Mouse (Mus musculus): ENCODE measurements around the gene Polr2h.
A peak's percentile ranks its signal among the peaks of the same experiment; 100 is the strongest.

Polr2h gene

GRCm38 (mm10) chr16:20722736-20723135 is 5.3 kb downstream of the Polr2h start:
- DNase-seq (ENCODE audit: low spot score): no peak

GRCm38 (mm10) chr16:20723247-20723646 is 5.8 kb downstream of the Polr2h start:
- no peak for DNase-seq (ENCODE audit: low spot score)

GRCm38 (mm10) chr16:20724338-20724748 is 6.9 kb downstream of the Polr2h start:
- peak; percentile 71 for DNase-seq (ENCODE audit: low spot score)

DNA sequence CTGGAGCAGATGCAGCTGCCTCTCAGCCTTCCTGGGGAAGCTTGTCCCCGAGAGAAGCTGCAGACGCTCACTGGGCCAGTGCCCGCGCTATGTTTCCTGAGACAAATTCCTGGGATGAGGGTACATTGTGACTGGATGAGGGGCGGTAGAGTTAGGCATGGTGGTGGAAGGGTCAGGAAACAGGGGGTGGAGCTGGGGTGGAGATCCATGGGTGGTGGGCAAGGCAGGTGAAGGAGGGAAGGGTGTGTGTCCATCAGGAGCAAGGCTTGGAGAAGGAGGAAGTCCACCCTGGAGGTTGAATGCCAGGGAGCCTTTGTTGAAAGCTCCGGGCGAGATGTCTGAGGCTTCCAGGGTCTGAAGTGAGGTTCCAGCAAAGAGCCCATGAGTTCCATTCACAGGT is 7.9 kb downstream of the Polr2h start:
- DNase-seq (ENCODE audit: low spot score): no peak

GRCm38 (mm10) chr16:20725750-20726149 is 8.3 kb downstream of the Polr2h start:
- DNase-seq (ENCODE audit: low spot score): no peak

DNA sequence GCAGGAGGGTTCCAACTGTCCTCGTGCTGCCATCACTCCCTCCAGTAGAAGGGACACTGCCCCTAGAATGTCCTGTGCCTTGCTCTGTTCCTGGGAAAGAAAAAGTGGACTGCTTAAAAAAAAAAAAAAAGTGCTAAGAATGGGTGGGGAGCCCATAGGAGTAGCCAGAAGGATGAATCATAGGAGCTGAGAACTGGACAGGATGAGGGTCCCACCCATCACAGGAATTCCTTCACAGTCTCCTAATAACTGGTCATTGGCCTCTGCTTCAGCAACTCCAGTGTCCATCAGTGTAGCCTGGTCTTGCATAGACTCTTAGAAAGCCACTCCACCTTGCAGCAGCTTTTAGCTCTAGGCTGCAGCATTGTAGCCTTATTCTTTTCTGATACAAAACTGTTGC is 8.9 kb downstream of the Polr2h start:
- no peak for DNase-seq (ENCODE audit: low spot score)

- no peak for DNase-seq (ENCODE audit: low spot score)
These were observed 12.8 kb downstream of the Polr2h start for GRCm38 (mm10) chr16:20730293-20730711.

GRCm38 (mm10) chr16:20731688-20732087 is 14.2 kb downstream of the Polr2h start:
- DNase-seq (ENCODE audit: low spot score): peak; percentile 26

GRCm38 (mm10) chr16:20732251-20732924 is 14.9 kb downstream of the Polr2h start:
- DNase-seq (ENCODE audit: low spot score): peak; percentile 32

GRCm38 (mm10) chr16:20732925-20733730 is 15.7 kb downstream of the Polr2h start, which contains the start of gene Chrd:
Chrd (plus strand) TSS chr16:20733127.
- DNase-seq (ENCODE audit: low spot score): peak; percentile 60

DNA sequence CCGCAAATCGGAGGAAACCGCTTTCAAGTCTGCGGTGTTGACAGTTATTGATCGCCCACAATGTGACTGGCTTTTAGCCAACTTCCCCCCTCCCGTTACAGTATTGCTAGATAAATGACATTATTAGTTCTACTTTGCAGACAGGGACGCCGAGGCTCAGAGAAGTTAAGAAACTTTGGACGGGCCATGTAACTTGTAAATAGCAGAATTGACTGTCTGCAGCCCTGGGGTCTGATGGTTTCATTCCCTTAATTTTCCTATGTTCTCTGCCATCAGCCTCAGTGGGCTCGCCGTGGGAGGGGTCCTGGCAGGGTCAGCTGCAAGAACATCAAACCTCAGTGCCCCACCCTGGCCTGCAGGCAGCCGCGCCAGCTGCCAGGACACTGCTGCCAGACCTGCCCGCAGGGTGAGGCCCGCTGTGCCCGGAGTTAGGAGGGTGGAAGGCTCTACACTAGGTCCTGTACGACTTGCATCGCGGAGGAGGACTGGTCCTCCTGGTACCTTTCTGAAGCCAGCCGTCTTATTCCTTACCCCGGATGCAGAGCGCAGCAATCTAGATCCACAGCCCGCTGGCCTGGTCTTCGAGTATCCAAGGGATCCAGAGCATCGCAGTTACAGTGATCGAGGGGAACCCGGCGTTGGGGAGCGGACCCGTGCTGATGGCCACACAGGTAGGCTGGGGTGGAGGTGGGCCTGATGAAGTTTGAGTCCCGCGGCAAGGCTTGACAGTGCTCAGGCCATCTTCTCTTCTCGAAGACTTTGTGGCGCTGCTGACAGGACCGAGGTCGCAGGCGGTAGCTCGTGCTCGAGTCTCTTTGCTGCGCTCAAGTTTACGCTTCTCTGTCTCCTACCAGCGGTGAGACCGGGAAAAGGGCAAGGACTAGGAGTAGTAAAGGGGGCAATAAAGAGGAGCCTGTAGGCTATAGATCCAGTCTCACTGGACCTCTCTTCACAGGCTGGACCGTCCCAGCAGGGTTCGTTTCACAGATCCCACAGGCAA is 16.6 kb downstream of the Polr2h start, which contains the start of gene Thpo:
TSS of gene Thpo (minus strand) at position 781 of the 1,000 bp plus-strand sequence.
- DNase-seq (ENCODE audit: low spot score): no peak

DNA sequence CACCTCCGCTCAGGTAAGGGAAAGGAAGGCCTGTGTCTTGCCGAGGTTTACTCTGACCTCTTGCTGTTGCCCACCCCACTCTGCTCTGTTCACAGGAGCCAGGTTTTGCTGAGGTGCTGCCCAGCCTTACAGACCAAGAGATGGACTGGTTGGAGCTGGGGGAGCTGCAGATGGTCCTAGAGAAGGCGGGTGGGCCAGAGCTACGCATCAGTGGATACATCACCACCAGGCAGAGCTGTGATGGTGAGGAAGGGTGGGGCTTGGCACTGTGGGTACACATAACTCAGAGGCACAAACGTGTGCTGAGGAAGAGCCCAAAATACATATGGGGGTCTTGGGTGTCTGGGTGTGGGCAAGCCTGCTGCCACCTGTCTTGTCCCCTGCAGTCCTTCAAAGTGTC is 18.2 kb downstream of the Polr2h start:
- DNase-seq (ENCODE audit: low spot score): no peak

DNA sequence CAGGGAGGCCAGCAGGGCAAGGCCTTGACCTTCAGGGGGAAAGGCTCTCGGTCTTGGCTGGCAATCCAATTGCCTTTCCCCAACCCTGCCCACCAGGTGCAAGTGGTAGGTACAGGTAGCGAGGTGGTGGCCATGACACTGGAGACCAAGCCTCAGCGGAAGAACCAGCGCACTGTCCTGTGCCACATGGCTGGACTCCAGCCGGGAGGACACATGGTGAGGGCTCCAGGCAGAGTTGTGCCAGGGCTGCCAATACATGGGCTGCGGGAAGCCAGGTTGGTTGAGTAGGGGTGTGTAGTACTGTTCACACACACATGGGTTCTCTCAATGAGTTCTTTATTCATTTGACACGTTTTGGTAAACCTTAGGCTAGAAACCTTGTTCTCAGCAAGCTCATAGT is 18.7 kb downstream of the Polr2h start:
- no peak for DNase-seq (ENCODE audit: low spot score)

GRCm38 (mm10) chr16:20736823-20737222 is 19.4 kb downstream of the Polr2h start:
- no peak for DNase-seq (ENCODE audit: low spot score)

DNA sequence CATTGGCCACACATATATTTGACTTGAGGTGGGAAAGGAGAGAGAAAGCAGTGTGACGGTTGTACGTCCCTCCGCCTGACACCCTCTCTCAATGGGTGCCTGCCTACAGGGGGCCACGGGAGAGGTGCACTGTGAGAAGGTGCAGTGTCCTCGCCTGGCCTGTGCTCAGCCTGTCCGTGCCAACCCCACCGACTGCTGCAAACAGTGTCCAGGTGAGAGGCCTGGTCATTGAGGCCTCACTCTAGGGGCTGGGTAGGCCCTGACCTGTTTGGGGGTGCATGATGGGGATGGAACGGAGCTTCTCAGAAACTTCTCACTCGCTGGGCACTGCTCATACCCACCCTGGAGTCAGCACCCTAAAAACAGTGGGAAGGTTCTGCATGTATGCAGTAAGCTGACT is 22.4 kb downstream of the Polr2h start:
- DNase-seq (ENCODE audit: low spot score): no peak

DNA sequence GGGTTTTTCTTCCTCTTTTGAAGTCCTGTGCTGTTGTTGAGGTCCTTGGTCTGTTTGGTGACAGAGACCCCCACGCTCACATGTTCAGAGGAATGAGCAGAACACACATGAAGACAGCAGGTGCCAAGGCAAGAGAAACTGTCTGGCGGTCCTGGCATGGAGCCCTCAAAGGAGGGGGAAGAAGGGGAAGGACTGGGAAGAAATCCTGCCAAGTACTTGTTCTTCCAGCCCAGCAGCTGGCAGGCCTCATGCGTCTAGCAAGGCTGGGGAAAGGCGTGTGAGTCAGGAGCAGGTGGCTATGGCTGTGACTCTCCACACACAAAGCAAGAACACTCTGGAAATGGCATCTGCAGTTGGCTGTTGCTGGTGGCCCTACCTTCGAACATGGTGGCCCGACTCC is 29.2 kb downstream of the Polr2h start:
- DNase-seq (ENCODE audit: low spot score): peak; percentile 43

GRCm38 (mm10) chr16:20750518-20750917 is 33.1 kb downstream of the Polr2h start:
- peak; percentile 18 for DNase-seq (ENCODE audit: low spot score)

- no peak for DNase-seq (ENCODE audit: low spot score)
These were observed 38.6 kb downstream of the Polr2h start for GRCm38 (mm10) chr16:20756052-20756451.

GRCm38 (mm10) chr16:20757385-20757784 is 39.9 kb downstream of the Polr2h start:
- no peak for DNase-seq (ENCODE audit: low spot score)

- peak; percentile 39 for DNase-seq (ENCODE audit: low spot score)
These were observed 44.2 kb downstream of the Polr2h start for GRCm38 (mm10) chr16:20761681-20762080.

DNA sequence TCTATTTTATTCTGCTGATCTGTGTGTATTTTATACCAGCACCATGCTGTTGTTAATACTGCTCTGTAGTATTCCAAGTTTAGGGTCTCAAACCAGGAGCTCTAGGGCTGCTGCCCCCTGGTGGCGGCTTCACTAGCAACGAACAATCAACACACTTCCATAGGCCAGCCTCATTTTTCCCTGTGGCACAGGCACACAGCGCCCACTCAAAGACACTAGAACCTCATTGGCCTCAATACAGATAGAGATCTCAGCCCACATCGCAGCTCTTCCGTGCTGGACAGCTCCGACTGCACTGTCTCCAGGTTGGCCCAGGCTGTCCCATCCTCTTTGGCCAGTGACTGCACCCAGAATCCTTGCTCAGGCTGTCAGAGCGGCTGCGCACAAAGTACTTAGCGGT is 47.8 kb downstream of the Polr2h start:
- peak; percentile 25 for DNase-seq (ENCODE audit: low spot score)
